Mouse (Mus musculus) stomach, embryonic 16.5 days (tissue): Measurements from ENCODE around the gene Gm13212. TPM values are rescaled to one million over a fixed set of nuclear protein-coding genes. Genes with fewer than 3 reads are reported as not detected.
"Not testable (repeated sequence)": the region's sequence is repeated elsewhere in the genome, so short reads cannot be mapped to it uniquely, and the experiment has no call there.

ENCODE experiments used
- ATAC-seq: fragments of 200-750 bp; cut with Nextera tagmentation; 2 replicates; pipeline ENCODE4 v1.8.0; 2017; ENCODE audit warnings: moderate number of reproducible peaks, moderate TSS enrichment; ENCODE audit not compliant: insufficient read depth, low FRiP score
- H3K27ac ChIP-seq: fragments of 300-500 bp; sonication (generic); 2 replicates; pipeline ENCODE4 v1.5.1; 2014; ENCODE audit warnings: low read length
- H3K27me3 ChIP-seq: fragments of 300-500 bp; sonication (generic); 2 replicates; pipeline ENCODE4 v1.6.1; 2014; ENCODE audit warnings: low read length, control low read depth, mixed read lengths; ENCODE audit not compliant: control insufficient read depth, insufficient read depth
- H3K36me3 ChIP-seq: fragments of 300-500 bp; sonication (generic); 2 replicates; pipeline ENCODE4 v1.6.1; 2014; ENCODE audit warnings: low read length; ENCODE audit not compliant: control insufficient read depth, insufficient read depth
- H3K4me1 ChIP-seq: fragments of 300-500 bp; sonication (generic); 2 replicates; pipeline ENCODE4 v1.6.1; 2014; ENCODE audit warnings: low read length, control low read depth, mixed read lengths; ENCODE audit not compliant: control insufficient read depth, insufficient read depth
- H3K4me2 ChIP-seq: fragments of 300-500 bp; sonication (generic); 2 replicates; pipeline ENCODE4 v1.6.1; 2014; ENCODE audit warnings: low read depth, low read length, mixed read lengths
- H3K4me3 ChIP-seq: fragments of 300-500 bp; sonication (generic); replicated peaks from 2 replicates; pipeline ENCODE4 v1.5.1; 2014; ENCODE audit warnings: mild to moderate bottlenecking, low read length
- H3K9ac ChIP-seq: fragments of 300-500 bp; sonication (generic); 2 replicates; pipeline ENCODE4 v1.6.1; 2014; ENCODE audit warnings: low read length
- H3K9me3 ChIP-seq: fragments of 300-500 bp; sonication (generic); replicated peaks from 2 replicates; pipeline ENCODE4 v1.6.1; 2016; ENCODE audit warnings: low read length, control low read depth; ENCODE audit not compliant: control insufficient read depth
- WGBS: fragments of 180-500 bp; shearing (Covaris S2); extraction: QIAGEN DNeasy Blood & Tissue Kit; methylation state at CpG from one replicate; pipeline ENCODE4 v1.1.7; 2014; 5-methylcytosine and 5-hydroxymethylcytosine counted together
- polyA plus RNA-seq: library from polyadenylated mRNA; unstranded; fragments of >200 nt; fragmentation: Nextera tagmentation; extraction: Ambion mirVana; gene quantifications from 2 replicates; pipeline ENCODE4 v1.2.1, GENCODE M21; 2015

Gm13212 gene
- 1.4 and 1.8 TPM in 2 replicates for polyA plus RNA-seq

- H3K9me3 ChIP-seq, H3K27me3 ChIP-seq, ATAC-seq, H3K27ac ChIP-seq, H3K4me1 ChIP-seq, H3K36me3 ChIP-seq, H3K9ac ChIP-seq: not testable (repeated sequence)
- H3K4me2 ChIP-seq, result peak within 1 kb of the TSS; percentile 25
- 16% methylated on average over 11 of the region's 11 CpGs for WGBS
- peak within 1 kb of the TSS; percentile 34 for H3K4me3 ChIP-seq
Observed at GRCm38 (mm10) chr4:145585078-145585477, at the start of gene Gm13212. Gm13212 (plus strand) TSS chr4:145585166.

GRCm38 (mm10) chr4:145543861-145544260 lies 41.1 kb upstream of the Gm13212 start:
- not testable (repeated sequence) for H3K9me3 ChIP-seq, H3K9ac ChIP-seq, H3K4me1 ChIP-seq, H3K27me3 ChIP-seq, H3K4me2 ChIP-seq, H3K36me3 ChIP-seq, H3K4me3 ChIP-seq, ATAC-seq, H3K27ac ChIP-seq
- 75% methylated on average over 5 of the region's 5 CpGs for WGBS

- H3K9me3 ChIP-seq, H3K4me3 ChIP-seq, ATAC-seq, H3K36me3 ChIP-seq, H3K4me2 ChIP-seq, H3K27me3 ChIP-seq, H3K9ac ChIP-seq, H3K27ac ChIP-seq, H3K4me1 ChIP-seq: not testable (repeated sequence)
- WGBS, result 16% methylated on average over 2 of the region's 2 CpGs
Observed at GRCm38 (mm10) chr4:145545106-145545505, 39.9 kb upstream of the Gm13212 start.

- H3K27me3 ChIP-seq, H3K4me3 ChIP-seq, H3K9ac ChIP-seq, H3K9me3 ChIP-seq, H3K27ac ChIP-seq, H3K4me2 ChIP-seq, H3K36me3 ChIP-seq, H3K4me1 ChIP-seq: not testable (repeated sequence)
- peak; percentile 17; the same call in 1 of the 2 replicates for ATAC-seq
- 74% methylated on average over 6 of the region's 6 CpGs for WGBS
Observed at GRCm38 (mm10) chr4:145545734-145546349, 39.1 kb upstream of the Gm13212 start.

- H3K9me3 ChIP-seq, H3K4me2 ChIP-seq, H3K27ac ChIP-seq, H3K36me3 ChIP-seq, H3K9ac ChIP-seq, H3K27me3 ChIP-seq, H3K4me1 ChIP-seq, H3K4me3 ChIP-seq: not testable (repeated sequence)
- peak; percentile 53; the same call in 1 of the 2 replicates for ATAC-seq
- WGBS, result 86% methylated on average over 3 of the region's 3 CpGs
Observed at GRCm38 (mm10) chr4:145546477-145546876, 38.5 kb upstream of the Gm13212 start.

GRCm38 (mm10) chr4:145556680-145557079 lies 28.3 kb upstream of the Gm13212 start:
- ATAC-seq, result no peak
- Histone ChIP-seq H3K27ac (no peak overlapping the region), H3K4me2 (no peak overlapping the region), H3K9ac (no peak overlapping the region), H3K4me3 (no peak overlapping the region), H3K4me1 (no peaks in the 10 kb centered on the region), H3K27me3 (no peaks in the 10 kb centered on the region), H3K36me3 (no peaks in the 10 kb centered on the region), H3K9me3 (no peaks in the 10 kb centered on the region)
- 70% methylated on average over 1 of the region's 1 CpGs for WGBS

- Histone ChIP-seq H3K27me3 (no peaks in the 10 kb centered on the region), H3K9me3 (0 out of 2 replicates have a peak, but pooled peaks cover 2% of the 10 kb centered on the region)
- WGBS, result 35% methylated on average over 3 of the region's 3 CpGs
Observed at GRCm38 (mm10) chr4:145559505-145560099, 25.4 kb upstream of the Gm13212 start.

GRCm38 (mm10) chr4:145564111-145564821 lies 20.7 kb upstream of the Gm13212 start:
- 76% methylated on average over 3 of the region's 3 CpGs for WGBS
- no peaks in the 10 kb centered on the region for H3K27me3 ChIP-seq

More at GRCm38 (mm10) chr4:145559505-145560099, 25.4 kb upstream of the Gm13212 start:
- Histone ChIP-seq H3K36me3 (no peaks in the 10 kb centered on the region), H3K4me2 (no peak overlapping the region), H3K9ac (no peak overlapping the region), H3K27ac (no peak overlapping the region), H3K4me1 (no peaks in the 10 kb centered on the region), H3K4me3 (no peak overlapping the region)
- no peak for ATAC-seq

GRCm38 (mm10) chr4:145570461-145570860 lies 14.5 kb upstream of the Gm13212 start:
- not testable (repeated sequence) for H3K4me2 ChIP-seq

More at GRCm38 (mm10) chr4:145564111-145564821, 20.7 kb upstream of the Gm13212 start:
- Histone ChIP-seq H3K27ac (no peak overlapping the region), H3K4me3 (no peak overlapping the region), H3K4me2 (no peak overlapping the region), H3K9ac (no peak overlapping the region), H3K9me3 (0 out of 2 replicates have a peak, but pooled peaks cover 2% of the 10 kb centered on the region), H3K36me3 (no peaks in the 10 kb centered on the region), H3K4me1 (no peaks in the 10 kb centered on the region)
- no peak for ATAC-seq

More at GRCm38 (mm10) chr4:145570461-145570860, 14.5 kb upstream of the Gm13212 start:
- whole genome bisulfite sequencing, result 79% methylated on average over 6 of the region's 10 CpGs
- H3K27ac ChIP-seq, H3K36me3 ChIP-seq, H3K9me3 ChIP-seq, ATAC-seq, H3K4me1 ChIP-seq, H3K9ac ChIP-seq, H3K4me3 ChIP-seq, H3K27me3 ChIP-seq: not testable (repeated sequence)
